Mouse (Mus musculus): ENCODE measurements around the gene Crat. TPM values are rescaled to one million over a fixed set of nuclear protein-coding genes. Genes with fewer than 3 reads are reported as not detected.

Crat gene
- polyA plus RNA-seq, 1 experiment from 2014 or later, result 42.9 TPM

- peaks cover 39% of the 10 kb centered on the region for H3K4me1 ChIP-seq (replicated peaks; ENCODE audit: insufficient read depth, low read length)
- no peaks in the 10 kb centered on the region for H3K9me3 ChIP-seq (replicated peaks; ENCODE audit: low read length)
- no peak overlapping the region for H3K4me3 ChIP-seq (replicated peaks; ENCODE audit: low read depth, low read length)
- WGBS, result 61% methylated on average over 10 of the region's 10 CpGs
- peaks cover 27% of the 10 kb centered on the region for H3K36me3 ChIP-seq (ENCODE audit: insufficient read depth, low read length)
- ATAC-seq (replicated peaks; ENCODE audit: low FRiP score, low read depth), result no peak
- no peaks in the 10 kb centered on the region for H3K27me3 ChIP-seq (ENCODE audit: insufficient read depth, low read length)
- no peak overlapping the region for H3K9ac ChIP-seq (ENCODE audit: low read depth, low read length)
- no peak overlapping the region for H3K4me2 ChIP-seq (ENCODE audit: low read length)
- DNase-seq (ENCODE audit: low spot score), result no peak
- peak overlapping the region; percentile 98; the same call in 1 of the 2 replicates for H3K27ac ChIP-seq
- TF ChIP-seq CTCF (IDR thresholded peaks at IDR 0.05; ENCODE audit: low read depth), result no peak
Observed at GRCm38 (mm10) chr2:30446891-30447826, 31.5 kb upstream of the Crat start.

DNA sequence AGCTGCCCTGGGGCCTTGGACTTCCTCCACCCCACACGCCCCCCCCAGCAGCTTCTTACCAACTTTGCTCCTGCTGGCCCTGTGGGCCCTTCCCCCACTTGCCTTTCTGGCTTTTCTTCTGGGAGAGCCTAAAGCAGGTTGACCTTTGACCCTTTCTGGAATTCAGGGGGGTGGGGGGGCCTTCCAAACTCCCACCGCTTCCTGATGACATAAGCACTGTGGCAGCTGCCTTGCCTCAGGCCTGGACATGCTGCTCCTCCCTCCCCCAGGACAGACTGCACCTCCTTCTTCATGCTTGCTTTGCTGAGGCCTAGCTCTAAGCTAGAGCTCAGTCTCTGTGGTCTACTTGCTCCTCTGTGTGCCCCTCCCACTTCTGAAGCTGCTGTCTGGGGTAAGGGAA is 29.7 kb upstream of the Crat start:
- no peak overlapping the region for H3K4me3 ChIP-seq (replicated peaks; ENCODE audit: low read depth, low read length)
- TF ChIP-seq CTCF (IDR thresholded peaks at IDR 0.05; ENCODE audit: low read depth), result no peak
- H3K4me1 ChIP-seq (replicated peaks; ENCODE audit: insufficient read depth, low read length), result peaks cover 54% of the 10 kb centered on the region
- WGBS, result 42% methylated on average over 2 of the region's 2 CpGs
- H3K4me2 ChIP-seq (ENCODE audit: low read length), result no peak overlapping the region
- peak overlapping the region; percentile 51 for H3K9ac ChIP-seq (ENCODE audit: low read depth, low read length)
- H3K27ac ChIP-seq, result peak overlapping the region; percentile 98
- no peaks in the 10 kb centered on the region for H3K9me3 ChIP-seq (replicated peaks; ENCODE audit: low read length)
- no peaks in the 10 kb centered on the region for H3K27me3 ChIP-seq (ENCODE audit: insufficient read depth, low read length)
- peak; percentile 72 for ATAC-seq (replicated peaks; ENCODE audit: low FRiP score, low read depth)
- H3K36me3 ChIP-seq (ENCODE audit: insufficient read depth, low read length), result peaks cover 23% of the 10 kb centered on the region
- DNase-seq (ENCODE audit: low spot score), result peak; percentile 93

GRCm38 (mm10) chr2:30444450-30444849 is 28.8 kb upstream of the Crat start:
- H3K9ac ChIP-seq (ENCODE audit: low read depth, low read length), result no peak overlapping the region
- H3K4me2 ChIP-seq (ENCODE audit: low read length), result no peak overlapping the region
- no peak for ATAC-seq (replicated peaks; ENCODE audit: low FRiP score, low read depth)
- no peaks in the 10 kb centered on the region for H3K27me3 ChIP-seq (ENCODE audit: insufficient read depth, low read length)
- TF ChIP-seq CTCF (IDR thresholded peaks at IDR 0.05; ENCODE audit: low read depth), result no peak
- H3K4me1 ChIP-seq (replicated peaks; ENCODE audit: insufficient read depth, low read length), result peaks cover 54% of the 10 kb centered on the region
- DNase-seq (ENCODE audit: low spot score), result no peak
- H3K27ac ChIP-seq, result peak overlapping the region; percentile 98
- H3K36me3 ChIP-seq (ENCODE audit: insufficient read depth, low read length), result peaks cover 19% of the 10 kb centered on the region
- no peak overlapping the region for H3K4me3 ChIP-seq (replicated peaks; ENCODE audit: low read depth, low read length)
- H3K9me3 ChIP-seq (replicated peaks; ENCODE audit: low read length), result no peaks in the 10 kb centered on the region

- Histone ChIP-seq H3K9ac (ENCODE audit: low read depth, low read length) (no peak overlapping the region), H3K4me2 (ENCODE audit: low read length) (no peak overlapping the region), H3K9me3 (replicated peaks; ENCODE audit: low read length) (no peaks in the 10 kb centered on the region), H3K4me1 (replicated peaks; ENCODE audit: insufficient read depth, low read length) (peaks cover 54% of the 10 kb centered on the region), H3K36me3 (ENCODE audit: insufficient read depth, low read length) (peaks cover 19% of the 10 kb centered on the region), H3K4me3 (replicated peaks; ENCODE audit: low read depth, low read length) (no peak overlapping the region), H3K27me3 (ENCODE audit: insufficient read depth, low read length) (no peaks in the 10 kb centered on the region), H3K27ac (peak overlapping the region; percentile 98)
- TF ChIP-seq CTCF (IDR thresholded peaks at IDR 0.05; ENCODE audit: low read depth), result no peak
- ATAC-seq (replicated peaks; ENCODE audit: low FRiP score, low read depth), result no peak
- DNase-seq (ENCODE audit: low spot score), result no peak
- 57% methylated on average over 5 of the region's 5 CpGs for WGBS
Observed at GRCm38 (mm10) chr2:30444006-30444405, 28.4 kb upstream of the Crat start.

DNA sequence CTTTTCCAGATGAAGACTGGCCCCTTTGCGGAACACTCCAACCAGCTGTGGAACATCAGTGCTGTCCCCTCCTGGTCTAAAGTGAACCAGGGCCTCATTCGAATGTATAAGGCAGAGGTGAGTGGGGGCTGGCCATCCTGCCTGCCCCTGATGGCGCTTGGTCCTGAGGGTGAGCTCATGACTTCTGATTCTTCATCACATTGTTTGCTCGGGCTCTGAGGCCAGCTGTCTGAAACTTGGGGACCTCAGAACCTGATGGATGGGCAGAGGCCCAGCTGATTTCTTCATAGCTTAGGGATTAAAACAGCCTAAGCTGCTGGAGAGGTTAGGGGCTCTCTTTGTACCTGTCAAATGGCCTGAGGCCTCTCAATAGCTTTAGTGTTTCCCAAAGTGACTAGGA is 27.7 kb upstream of the Crat start:
- Histone ChIP-seq H3K9ac (ENCODE audit: low read depth, low read length) (no peak overlapping the region), H3K4me1 (replicated peaks; ENCODE audit: insufficient read depth, low read length) (peaks cover 54% of the 10 kb centered on the region), H3K9me3 (replicated peaks; ENCODE audit: low read length) (no peaks in the 10 kb centered on the region), H3K36me3 (ENCODE audit: insufficient read depth, low read length) (peaks cover 25% of the 10 kb centered on the region), H3K4me2 (ENCODE audit: low read length) (peak overlapping the region; percentile 54), H3K27me3 (ENCODE audit: insufficient read depth, low read length) (no peaks in the 10 kb centered on the region), H3K27ac (peak overlapping the region; percentile 98), H3K4me3 (replicated peaks; ENCODE audit: low read depth, low read length) (no peak overlapping the region)
- DNase-seq (ENCODE audit: low spot score) (no peak), ATAC-seq (replicated peaks; ENCODE audit: low FRiP score, low read depth) (no peak)
- TF ChIP-seq CTCF (IDR thresholded peaks at IDR 0.05; ENCODE audit: low read depth), result 0 out of 2 replicates have a peak, but pooled peaks have one; percentile 11
- WGBS, result 36% methylated on average over 4 of the region's 4 CpGs

GRCm38 (mm10) chr2:30442498-30442890 is 26.9 kb upstream of the Crat start:
- DNase-seq (ENCODE audit: low spot score) (no peak), ATAC-seq (replicated peaks; ENCODE audit: low FRiP score, low read depth) (no peak)
- H3K9me3 ChIP-seq (replicated peaks; ENCODE audit: low read length), result no peaks in the 10 kb centered on the region
- H3K27ac ChIP-seq, result peak overlapping the region; percentile 98
- H3K27me3 ChIP-seq (ENCODE audit: insufficient read depth, low read length), result no peaks in the 10 kb centered on the region
- peaks cover 28% of the 10 kb centered on the region for H3K36me3 ChIP-seq (ENCODE audit: insufficient read depth, low read length)
- TF ChIP-seq CTCF (IDR thresholded peaks at IDR 0.05; ENCODE audit: low read depth), result no peak
- peaks cover 54% of the 10 kb centered on the region for H3K4me1 ChIP-seq (replicated peaks; ENCODE audit: insufficient read depth, low read length)
- 33% methylated on average over 5 of the region's 5 CpGs for WGBS
- peak overlapping the region; percentile 54 for H3K4me2 ChIP-seq (ENCODE audit: low read length)
- H3K4me3 ChIP-seq (replicated peaks; ENCODE audit: low read depth, low read length), result peak overlapping the region; percentile 11
- peak overlapping the region; percentile 60 for H3K9ac ChIP-seq (ENCODE audit: low read depth, low read length)
